Mouse (Mus musculus) myocyte (in vitro differentiated cells): ENCODE results near the gene Slc9a9.

Source experiments
- CEBPB ChIP-seq: IDR thresholded peaks from 2 replicates; pipeline ENCODE4 v1.6.1; 2011; ENCODE audit warnings: mild to moderate bottlenecking, moderate library complexity; ENCODE audit not compliant: poor library complexity, insufficient read depth, severe bottlenecking
- E2F4 ChIP-seq: IDR thresholded peaks from one replicate; pipeline ENCODE4 v1.6.1; 2011; ENCODE audit warnings: mild to moderate bottlenecking, control low read depth, moderate library complexity; ENCODE audit not compliant: insufficient read depth
- MAX ChIP-seq: IDR thresholded peaks from one replicate; pipeline ENCODE4 v1.6.1; 2011; ENCODE audit warnings: low read depth, mild to moderate bottlenecking, control low read depth
- POLR2A ChIP-seq: IDR thresholded peaks from one replicate; pipeline ENCODE4 v1.6.1; 2011; ENCODE audit warnings: low read depth, mild to moderate bottlenecking, control low read depth, moderate library complexity; ENCODE audit not compliant: insufficient read length
- REST ChIP-seq: IDR thresholded peaks from one replicate; pipeline ENCODE4 v1.6.1; 2011; ENCODE audit warnings: mild to moderate bottlenecking, control low read depth, moderate library complexity; ENCODE audit not compliant: insufficient read depth, insufficient read length
- SRF ChIP-seq: IDR thresholded peaks from one replicate; pipeline ENCODE4 v1.6.1; 2011; ENCODE audit warnings: low read depth; ENCODE audit not compliant: control insufficient read depth, insufficient read length
- TCF12 ChIP-seq: IDR thresholded peaks from one replicate; pipeline ENCODE4 v1.6.1; 2011; ENCODE audit warnings: mild to moderate bottlenecking, control low read depth; ENCODE audit not compliant: poor library complexity, insufficient read depth, severe bottlenecking
- USF1 ChIP-seq: IDR thresholded peaks from one replicate; pipeline ENCODE4 v1.6.1; 2011; ENCODE audit warnings: low read depth, mild to moderate bottlenecking, control low read depth, moderate library complexity

- TF ChIP-seq TCF12 (no peak), POLR2A (no peak), E2F4 (no peak), MAX (no peak), SRF (no peak), REST (no peak), CEBPB (no peak), USF1 (no peak)
Observed at GRCm38 (mm10) chr9:94803073-94803472, 133.4 kb downstream of the Slc9a9 start.
